Comparison of ENCODE assay signal across 9 mouse cellular contexts in genomic region chr9:111072175-111072574, GRCm38 (mm10). TPM values are rescaled to one million over a fixed set of nuclear protein-coding genes. Genes with fewer than 3 reads are reported as not detected.
DNase-seq lines count a peak whose midpoint lies in the region; ATAC-seq and TF ChIP-seq lines count a peak whose summit lies in the region.
"Had no signal": no experiment of that assay in that cellular context is flagged by ENCODE, and none has a peak within 500 bp of the region (broad histone marks: within the 10 kb centered on the region; RNA-seq: fewer than 3 reads in every experiment).

No protein-coding gene starts in this region.

- 0 out of 2 replicates have a peak, but pooled peaks cover 6% of the 10 kb centered on the region for H3K9me3 ChIP-seq in midbrain, embryonic 16.5 days (replicated peaks; ENCODE audit: control insufficient read depth, low read length, poor library complexity, severe bottlenecking)

- no peak overlapping the region for H3K9ac ChIP-seq in heart, adult 2 months (ENCODE audit: low read depth, low read length)
- H3K9ac ChIP-seq in midbrain, embryonic 16.5 days (ENCODE audit: low read depth, low read length), result no peak overlapping the region
- H3K9ac ChIP-seq: neural tube, embryonic 12.5 days had no signal

- H3K27me3 ChIP-seq in heart, adult 2 months (ENCODE audit: control insufficient read depth, insufficient read depth, low read length), result no peaks in the 10 kb centered on the region
- H3K27me3 ChIP-seq in midbrain, embryonic 16.5 days (ENCODE audit: control insufficient read depth, insufficient read depth, low read depth, low read length), result no peaks in the 10 kb centered on the region
- H3K27me3 ChIP-seq: neural tube, embryonic 12.5 days had no signal

- DNase-seq in heart, adult 2 months, result peak; percentile 55 to 64
- DNase-seq in heart, postnatal 25 days (ENCODE audit: low spot score), result no peak
- peak; percentile 7 to 16 for DNase-seq in B cell, adult 2 months
- peak; percentile 54 for DNase-seq in adrenal gland, adult 2 months
- peak; percentile 88 for DNase-seq in lung, postnatal 36 days
- DNase-seq in thymus, adult 18-20 months, result no peak

- WGBS in heart, adult 2 months, result 22% methylated on average over 7 of the region's 7 CpGs
- 67% methylated on average over 7 of the region's 7 CpGs for WGBS in midbrain, embryonic 16.5 days

- intact Hi-C loops in heart, adult 2 months (cut with DNase I), result loop anchor here (1.0 to 10.0 kb wide), 3 partner anchors 75 to 287 kb away; no protein-coding TSS in a partner anchor
- intact Hi-C loops in heart, postnatal 25 days (cut with DNase I), result loop anchor here (1.0 to 2.0 kb wide), 2 partner anchors 75 to 149 kb away; no protein-coding TSS in a partner anchor

- TF ChIP-seq POLR2A in heart, adult 2 months (IDR thresholded peaks at IDR 0.05; ENCODE audit: insufficient read depth, low read depth, low read length), result no peak

- TF ChIP-seq CTCF in heart, adult 2 months (IDR thresholded peaks at IDR 0.05), result peak; percentile 86

- H3K4me1 ChIP-seq in heart, adult 2 months (ENCODE audit: control insufficient read depth, insufficient read depth, low read length), result peaks cover 6% of the 10 kb centered on the region
- no peaks in the 10 kb centered on the region for H3K4me1 ChIP-seq in midbrain, embryonic 16.5 days (ENCODE audit: control insufficient read depth, insufficient read depth, low read length)
- H3K4me1 ChIP-seq: neural tube, embryonic 12.5 days had no signal

- no peaks in the 10 kb centered on the region for H3K79me2 ChIP-seq in heart, adult 2 months (replicated peaks; ENCODE audit: control insufficient read depth, insufficient read depth, low read length)

- peak; percentile 71; the same call in 1 of the 2 replicates for TF ChIP-seq EP300 in heart, adult 2 months (IDR thresholded peaks at IDR 0.05; ENCODE audit: insufficient read depth, low read depth, low read length)

- no peak overlapping the region for H3K4me3 ChIP-seq in heart, adult 2 months
- H3K4me3 ChIP-seq in midbrain, embryonic 16.5 days (ENCODE audit: low read depth, low read length), result no peak overlapping the region
- H3K4me3 ChIP-seq: neural tube, embryonic 12.5 days had no signal

- H3K4me2 ChIP-seq in midbrain, embryonic 16.5 days (ENCODE audit: low read length), result no peak overlapping the region
- H3K4me2 ChIP-seq: neural tube, embryonic 12.5 days had no signal

- H3K27ac ChIP-seq in heart, adult 2 months, result no peak overlapping the region; the same call in 1 of the 2 replicates
- no peak overlapping the region for H3K27ac ChIP-seq in midbrain, embryonic 16.5 days (ENCODE audit: low read length)
- H3K27ac ChIP-seq: neural tube, embryonic 12.5 days had no signal

- no peaks in the 10 kb centered on the region for H3K36me3 ChIP-seq in heart, adult 2 months (ENCODE audit: control insufficient read depth, insufficient read depth, low read length)
- H3K36me3 ChIP-seq in midbrain, embryonic 16.5 days (ENCODE audit: control insufficient read depth, insufficient read depth, low read length), result no peaks in the 10 kb centered on the region
- H3K36me3 ChIP-seq: neural tube, embryonic 12.5 days had no signal

- peak; percentile 25 to 49; a peak in 1 of 4 replicates for ATAC-seq in hematopoietic stem cell, adult 5-6 weeks (replicated peaks in 1 of 2; ENCODE audit: insufficient read depth in 1 of 2, low FRiP score in 2 of 2, low TSS enrichment in 1 of 2, low read depth in 1 of 2, poor library complexity in 2 of 2, severe bottlenecking in 2 of 2)
- no peak for ATAC-seq in midbrain, embryonic 16.5 days

RNA-seq across cellular contexts. Expression of gene Ccrl2, which starts 14.9 kb away (rescaled TPM):
- total RNA-seq in heart, adult 2 months (2021), result 10 to 100 TPM in 1 of 2 experiments, 1 to 10 TPM in 1; 7.5 to 16.3 TPM
- polyA plus RNA-seq in heart, adult 2 months (2012; rRNA removed), result 16.0 and 20.1 TPM in 2 replicates
- 10 to 100 TPM in 1 of 2 experiments, 1 to 10 TPM in 1; 8.2 to 10.4 TPM for total RNA-seq in heart, postnatal 25 days (2021)
- total RNA-seq in adrenal gland, adult 2 months (2021), result 10 to 100 TPM in 1 of 2 experiments, 1 to 10 TPM in 1; 8.0 to 10.1 TPM
- polyA plus RNA-seq in adrenal gland, adult 2 months (2012; rRNA removed), result 4.8 and 5.2 TPM in 2 replicates
- total RNA-seq in hematopoietic stem cell, adult 5-6 weeks (2017), result 24.9 and 25.1 TPM in 2 replicates
- polyA plus RNA-seq in midbrain, embryonic 16.5 days (2015; fragmentation: Nextera tagmentation; extraction: Ambion mirVana), result 1.2 and 1.4 TPM in 2 replicates

RNA-seq across cellular contexts. Expression of gene Lrrfip2, which starts 45.2 kb away (rescaled TPM):
- total RNA-seq in heart, adult 2 months (2021), result 10 to 100 TPM; 83.6 to 84.1 TPM
- polyA plus RNA-seq in heart, adult 2 months (2012; rRNA removed), result 33.5 and 61.2 TPM in 2 replicates
- total RNA-seq in heart, postnatal 25 days (2021), result 10 to 100 TPM; 82.4 to 91.7 TPM
- total RNA-seq in adrenal gland, adult 2 months (2021), result 10 to 100 TPM; 51.4 to 60.7 TPM
- polyA plus RNA-seq in adrenal gland, adult 2 months (2012; rRNA removed), result 10.7 and 11.6 TPM in 2 replicates
- 65.7 and 103 TPM in 2 replicates for total RNA-seq in hematopoietic stem cell, adult 5-6 weeks (2017)
- polyA plus RNA-seq in midbrain, embryonic 16.5 days (2015; fragmentation: Nextera tagmentation; extraction: Ambion mirVana), result 44.3 and 52.4 TPM in 2 replicates

RNA-seq across cellular contexts. Expression of gene Ltf, which starts 53.1 kb away (rescaled TPM):
- total RNA-seq in heart, adult 2 months (2021), result not detected
- 0.32 and 20.1 TPM in 2 replicates for polyA plus RNA-seq in heart, adult 2 months (2012; rRNA removed)
- total RNA-seq in heart, postnatal 25 days (2021), result under 1 TPM in 1 of 2 experiments, not detected in 1; 0.78 TPM
- total RNA-seq in adrenal gland, adult 2 months (2021), result 1 to 10 TPM in 1 of 2 experiments, under 1 TPM in 1; 0.86 to 2.1 TPM
- polyA plus RNA-seq in adrenal gland, adult 2 months (2012; rRNA removed), result 0.26 TPM in 1 of 2 replicates, not detected in the other
- total RNA-seq in hematopoietic stem cell, adult 5-6 weeks (2017), result 273 and 662 TPM in 2 replicates
- polyA plus RNA-seq in midbrain, embryonic 16.5 days (2015; fragmentation: Nextera tagmentation; extraction: Ambion mirVana), result 0.45 and 2.4 TPM in 2 replicates

Comparison
In these comparisons a context has a peak if more than half of its experiments do, and no peak if none do; other contexts are left out.
1. DNase-seq: peak in heart, adult 2 months (2 of 2), B cell, adult 2 months (2 of 2), adrenal gland, adult 2 months (single experiment) and lung, postnatal 36 days (single experiment); none in heart, postnatal 25 days (single experiment) and thymus, adult 18-20 months (0 of 2).
2. RNA of gene Ltf, which starts 53.1 kb away (total RNA-seq): 273 to 662 TPM in hematopoietic stem cell, adult 5-6 weeks; 0.86 to 2.1 TPM in adrenal gland, adult 2 months, 0.78 TPM in heart, postnatal 25 days and not detected in heart, adult 2 months; every median in the first group is over 10 times any median in the second.